Mouse (Mus musculus) hindbrain, postnatal 0 days (tissue): Measurements from ENCODE around the gene Gm20683. TPM values are rescaled to one million over a fixed set of nuclear protein-coding genes. Genes with fewer than 3 reads are reported as not detected.

Experiments used
- ATAC-seq: fragments of 200-750 bp; cut with Nextera tagmentation; 2 replicates; pipeline ENCODE4 v1.8.0; 2017; ENCODE audit warnings: mild to moderate bottlenecking, moderate TSS enrichment, moderate library complexity
- DNase-seq: peaks from one replicate; pipeline ENCODE4 v3.0.0-alpha.2; 2015; ENCODE audit warnings: low spot score
- H3K27ac ChIP-seq: fragments of 300-500 bp; sonication (generic); 2 replicates; pipeline ENCODE4 v1.5.1; 2014; ENCODE audit warnings: mild to moderate bottlenecking
- H3K27me3 ChIP-seq: fragments of 300-500 bp; sonication (generic); 2 replicates; pipeline ENCODE4 v1.6.1; 2014; ENCODE audit warnings: low read length, mixed read lengths; ENCODE audit not compliant: insufficient read depth
- H3K36me3 ChIP-seq: fragments of 300-500 bp; sonication (generic); 2 replicates; pipeline ENCODE4 v1.6.1; 2014; ENCODE audit warnings: low read length, mixed read lengths; ENCODE audit not compliant: insufficient read depth
- H3K4me1 ChIP-seq: fragments of 300-500 bp; sonication (generic); 2 replicates; pipeline ENCODE4 v1.6.1; 2014; ENCODE audit warnings: antibody characterized with exemption, low read length, mixed read lengths; ENCODE audit not compliant: insufficient read depth
- H3K4me2 ChIP-seq: fragments of 300-500 bp; sonication (generic); 2 replicates; pipeline ENCODE4 v1.6.1; 2014; ENCODE audit warnings: low read depth, mild to moderate bottlenecking, low read length, moderate library complexity, mixed read lengths
- H3K4me3 ChIP-seq: fragments of 300-500 bp; sonication (generic); 2 replicates; pipeline ENCODE4 v1.5.1; 2014; ENCODE audit warnings: low read length
- H3K9ac ChIP-seq: fragments of 300-500 bp; sonication (generic); replicated peaks from 2 replicates; pipeline ENCODE4 v1.6.1; 2014; ENCODE audit warnings: mild to moderate bottlenecking, low read length, moderate library complexity, mixed read lengths
- H3K9me3 ChIP-seq: fragments of 300-500 bp; sonication (generic); 2 replicates; pipeline ENCODE4 v1.6.1; 2016; ENCODE audit warnings: low read length, mixed read lengths
- CTCF ChIP-seq: IDR thresholded peaks from 2 replicates; pipeline ENCODE4 v1.5.1; 2016; ENCODE audit warnings: antibody characterized with exemption, control low read depth, low read depth
- WGBS: fragments of 180-500 bp; shearing (Covaris S2); extraction: QIAGEN DNeasy Blood & Tissue Kit; methylation state at CpG from one replicate; pipeline ENCODE4 v1.1.7; 2014; 5-methylcytosine and 5-hydroxymethylcytosine counted together
- polyA plus RNA-seq: library from polyadenylated mRNA; unstranded; fragments of >200 nt; fragmentation: Nextera tagmentation; extraction: Ambion mirVana; gene quantifications from 2 replicates; pipeline ENCODE4 v1.2.1, GENCODE M21; 2015
- total RNA-seq: library from RNA; depleted of rRNA; stranded (reverse); fragments of >200 nt; gene quantifications from 2 replicates; pipeline ENCODE4 v1.2.3, GENCODE M21; 2014

Gm20683 gene
- total and polyA plus RNA-seq, 2 experiments from 2014 or later, result 12.9 to 40.0 TPM

DNA sequence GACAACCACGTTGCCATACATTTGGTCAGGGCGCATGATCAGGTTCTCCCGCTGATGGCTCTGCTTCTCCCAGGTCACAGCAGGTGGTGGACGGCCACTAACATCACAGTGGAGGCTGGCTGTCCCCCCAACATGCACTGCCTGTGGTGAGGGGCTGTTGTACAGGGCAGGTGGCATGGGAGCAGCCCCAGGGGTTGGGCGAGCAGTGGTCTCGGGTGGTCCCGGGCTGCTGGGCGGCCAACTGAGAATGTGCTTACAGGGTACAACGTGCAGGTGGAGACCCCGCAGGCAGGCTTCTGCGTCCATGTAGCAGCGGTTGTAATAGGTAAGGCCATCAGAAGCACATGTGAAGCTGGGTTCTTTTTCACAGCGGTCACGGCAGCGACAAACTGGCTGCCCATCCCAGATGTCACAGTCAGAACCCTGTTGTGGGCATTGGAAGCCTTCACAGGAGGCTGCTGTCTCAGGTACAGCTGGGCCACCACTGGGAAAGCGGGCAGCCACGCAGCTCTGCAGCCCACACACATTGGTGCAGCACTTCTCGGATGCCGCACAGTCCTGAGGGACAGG is 37.1 kb upstream of the Gm20683 start:
- 85% methylated on average over 19 of the region's 19 CpGs for WGBS
- peaks cover 18% of the 10 kb centered on the region for H3K36me3 ChIP-seq

DNA sequence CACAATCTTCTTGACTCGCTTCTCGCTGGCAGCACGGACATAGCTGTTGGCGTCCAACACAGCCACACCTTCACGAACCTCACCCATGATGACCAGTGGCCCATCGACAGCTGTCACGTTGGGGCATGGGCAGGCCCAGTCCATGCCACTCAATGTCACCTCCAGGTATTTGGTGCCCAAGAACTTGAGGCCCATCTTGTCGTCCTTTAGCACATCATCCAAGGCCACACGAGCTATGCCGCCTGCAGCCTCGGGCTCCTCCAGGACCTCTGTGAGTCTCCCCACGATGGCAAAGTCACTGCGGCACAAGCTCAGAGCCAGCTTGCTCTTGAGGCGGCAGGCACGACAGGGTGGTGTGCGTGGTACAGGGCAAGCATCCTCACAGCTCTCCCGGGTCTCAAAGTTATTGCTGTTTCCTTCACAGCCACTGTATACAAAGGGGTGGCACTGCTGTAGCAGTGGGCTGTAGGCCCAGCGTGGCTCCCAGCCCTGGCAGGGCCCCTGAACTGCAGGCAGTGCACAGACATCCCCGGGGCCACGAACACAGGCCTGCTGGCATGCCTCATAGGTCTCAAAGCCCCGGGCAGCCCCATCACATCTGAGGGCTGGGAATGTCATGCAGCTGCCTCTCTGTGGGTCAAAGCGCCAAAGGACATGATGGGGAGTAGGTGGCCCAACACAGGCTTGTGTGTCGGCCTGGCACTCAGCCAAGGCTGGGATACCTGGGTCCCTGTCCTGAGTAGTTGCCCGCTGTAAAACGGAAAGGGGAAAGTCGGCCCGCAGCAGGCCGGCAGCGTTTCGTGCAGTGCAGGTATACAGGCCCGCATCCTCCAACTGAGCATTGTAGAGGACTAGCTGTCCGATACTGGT is 36.4 kb upstream of the Gm20683 start:
- H3K27me3 ChIP-seq, result no peaks in the 10 kb centered on the region
- DNase-seq, result no peak
- WGBS, result 92% methylated on average over 32 of the region's 32 CpGs
- H3K4me2 ChIP-seq, result no peak overlapping the region
- H3K9ac ChIP-seq, result no peak overlapping the region
- no peak for TF ChIP-seq CTCF
- H3K9me3 ChIP-seq, result no peaks in the 10 kb centered on the region
- peaks cover 15% of the 10 kb centered on the region for H3K36me3 ChIP-seq
- ATAC-seq, result no peak
- H3K4me3 ChIP-seq, result no peak overlapping the region
- H3K27ac ChIP-seq, result no peak overlapping the region
- peaks cover 13% of the 10 kb centered on the region; the same call in 1 of the 2 replicates for H3K4me1 ChIP-seq

More for the DNA sequence above, 37.1 kb upstream of the Gm20683 start:
- Histone ChIP-seq H3K27me3 (no peaks in the 10 kb centered on the region), H3K4me2 (no peak overlapping the region), H3K4me1 (peaks cover 13% of the 10 kb centered on the region; the same call in 1 of the 2 replicates), H3K9me3 (no peaks in the 10 kb centered on the region), H3K9ac (no peak overlapping the region), H3K4me3 (no peak overlapping the region), H3K27ac (no peak overlapping the region)
- no peak for DNase-seq
- no peak for TF ChIP-seq CTCF
- no peak for ATAC-seq

DNA sequence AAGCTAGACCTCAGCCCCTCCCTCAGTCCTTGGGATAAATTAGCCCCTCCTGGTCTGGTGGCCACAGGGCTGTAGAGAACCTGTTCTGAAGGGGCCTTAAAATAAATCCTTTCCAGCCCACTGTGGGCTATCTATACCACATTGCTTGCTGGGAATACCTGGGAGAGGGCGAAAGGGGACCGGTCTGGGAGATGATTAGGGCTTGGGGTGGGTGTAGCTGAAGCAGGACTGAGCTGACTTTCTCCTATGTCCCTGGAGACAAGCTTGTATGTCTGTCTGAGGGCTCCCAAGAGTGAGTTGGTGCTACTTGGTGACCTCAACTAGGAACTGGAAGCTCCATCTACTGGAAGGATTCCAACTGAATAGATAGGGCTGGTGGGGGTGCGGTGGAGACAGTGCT is 35.5 kb upstream of the Gm20683 start:
- Histone ChIP-seq H3K27ac (no peak overlapping the region), H3K4me2 (no peak overlapping the region), H3K4me3 (no peak overlapping the region), H3K4me1 (peaks cover 13% of the 10 kb centered on the region; the same call in 1 of the 2 replicates), H3K9ac (no peak overlapping the region), H3K27me3 (no peaks in the 10 kb centered on the region), H3K36me3 (peaks cover 14% of the 10 kb centered on the region; the same call in 1 of the 2 replicates), H3K9me3 (no peaks in the 10 kb centered on the region)
- TF ChIP-seq CTCF, result no peak
- 98% methylated on average over 3 of the region's 3 CpGs for WGBS
- no peak for DNase-seq
- no peak for ATAC-seq

DNA sequence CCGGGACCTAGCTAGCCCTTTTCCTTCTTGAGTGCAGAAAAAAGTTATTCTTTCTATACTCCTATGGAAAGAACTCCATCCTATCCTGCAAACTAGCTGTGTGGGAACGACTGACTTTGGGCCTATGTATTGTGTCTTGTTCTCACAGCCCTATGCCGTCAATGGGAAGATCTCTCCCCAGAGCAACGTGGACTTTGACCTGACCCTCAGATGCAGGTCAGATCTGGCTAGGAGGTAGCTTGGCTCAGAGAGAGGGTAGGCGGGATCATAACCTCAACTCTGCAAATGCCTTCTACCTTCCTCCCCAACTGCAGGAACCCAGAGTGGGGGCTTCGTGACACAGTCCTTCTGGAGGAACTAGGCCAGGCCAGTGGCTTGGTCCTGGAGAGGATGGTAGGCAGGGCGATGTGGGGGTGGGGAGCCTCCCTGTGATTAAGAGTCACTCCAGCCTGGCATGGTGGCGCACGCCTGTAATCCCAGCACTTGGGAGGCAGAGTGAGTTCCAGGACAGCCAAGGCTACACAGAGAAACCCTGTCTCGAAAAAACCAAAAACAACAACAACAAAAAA is 34.9 kb upstream of the Gm20683 start:
- H3K27me3 ChIP-seq, result no peaks in the 10 kb centered on the region
- H3K4me2 ChIP-seq, result peak overlapping the region; percentile 80
- no peak for ATAC-seq
- WGBS, result 54% methylated on average over 10 of the region's 10 CpGs
- H3K36me3 ChIP-seq, result peaks cover 10% of the 10 kb centered on the region; the same call in 1 of the 2 replicates
- peak overlapping the region; percentile 79 for H3K9ac ChIP-seq
- no peak for TF ChIP-seq CTCF
- H3K27ac ChIP-seq, result peak overlapping the region; percentile 96
- H3K4me1 ChIP-seq, result peaks cover 13% of the 10 kb centered on the region; the same call in 1 of the 2 replicates
- H3K9me3 ChIP-seq, result no peaks in the 10 kb centered on the region
- peak overlapping the region; percentile 69 for H3K4me3 ChIP-seq
- no peak for DNase-seq

DNA sequence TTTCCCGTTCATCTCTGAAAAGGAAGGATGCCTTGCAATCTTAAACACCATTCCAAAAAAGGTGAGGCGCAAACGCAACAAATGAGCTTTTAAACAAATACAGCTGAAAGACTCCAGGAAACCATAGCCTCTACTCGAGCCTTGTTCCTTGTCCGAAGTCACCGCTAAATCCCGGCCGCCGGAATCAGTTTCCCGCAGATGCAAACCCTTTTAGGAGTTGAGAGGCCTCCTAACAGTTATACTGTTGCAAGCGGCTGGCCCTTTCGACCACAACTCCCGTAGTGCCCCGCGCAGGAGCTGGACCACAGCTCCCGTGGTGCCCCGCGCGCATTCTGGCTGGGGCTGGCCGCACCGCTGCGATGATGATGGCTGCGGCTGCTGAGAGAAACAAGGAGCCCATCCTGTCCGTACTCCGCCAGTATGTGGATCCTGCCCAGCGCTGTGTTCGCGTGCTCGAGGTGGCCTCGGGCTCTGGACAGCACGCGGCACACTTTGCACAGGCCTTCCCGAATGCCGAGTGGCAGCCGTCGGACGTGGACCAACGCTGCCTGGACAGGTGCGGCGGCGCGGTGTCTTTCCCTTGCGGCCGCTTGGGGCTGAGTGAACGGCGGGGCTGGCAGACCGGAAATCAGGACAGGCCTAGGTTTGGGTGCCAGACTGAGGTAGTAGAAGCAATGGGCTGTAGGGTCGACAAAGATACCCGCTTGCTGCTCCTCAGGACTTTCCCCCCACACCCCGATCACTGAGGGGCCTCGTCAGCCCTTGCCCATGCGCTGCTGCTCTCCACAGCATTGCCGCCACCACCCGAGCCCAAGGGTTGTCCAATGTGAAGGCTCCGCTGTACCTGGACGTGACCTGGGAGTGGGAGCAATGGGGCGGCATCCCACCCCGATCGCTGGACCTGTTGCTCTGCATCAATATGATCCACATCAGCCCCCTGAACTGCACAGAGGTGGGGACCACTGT is 33.9 kb upstream of the Gm20683 start:
- Histone ChIP-seq H3K27me3 (no peaks in the 10 kb centered on the region), H3K9ac (peak overlapping the region; percentile 79), H3K27ac (peak overlapping the region; percentile 96), H3K9me3 (no peaks in the 10 kb centered on the region), H3K4me2 (peak overlapping the region; percentile 80), H3K4me1 (peaks cover 13% of the 10 kb centered on the region; the same call in 1 of the 2 replicates), H3K4me3 (peak overlapping the region; percentile 69), H3K36me3 (peaks cover 10% of the 10 kb centered on the region; the same call in 1 of the 2 replicates)
- TF ChIP-seq CTCF, result peak; percentile 43
- peak; percentile 94 for DNase-seq
- under 1% methylated on average over 59 of the region's 59 CpGs for WGBS
- peak; percentile 91 for ATAC-seq

DNA sequence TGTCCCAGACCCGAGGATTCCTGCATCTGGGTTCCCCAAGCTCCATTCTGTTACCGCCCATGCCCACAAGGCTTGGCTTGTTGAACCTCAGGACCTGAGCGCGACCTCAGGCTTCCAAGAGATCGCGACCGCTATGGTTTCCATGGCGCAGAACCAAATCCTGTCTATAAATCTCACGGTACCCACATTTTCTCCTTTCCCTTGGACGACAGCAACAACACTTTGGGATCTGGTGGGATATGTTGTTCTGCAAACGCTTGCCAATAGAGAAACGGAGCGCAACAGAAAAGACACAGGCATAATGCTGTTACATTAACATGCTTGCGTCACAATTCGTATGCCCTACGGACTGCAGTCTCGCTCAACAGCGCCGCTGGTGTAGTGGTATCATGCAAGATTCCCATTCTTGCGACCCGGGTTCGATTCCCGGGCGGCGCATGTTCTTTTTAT is 33.2 kb upstream of the Gm20683 start, which contains the start of gene Mettl26:
TSS of gene Mettl26 (plus strand) at position 354 of the 450 bp plus-strand sequence.
- Histone ChIP-seq H3K27me3 (no peaks in the 10 kb centered on the region), H3K9ac (peak within 1 kb of the TSS; percentile 79), H3K4me3 (peak within 1 kb of the TSS; percentile 69), H3K36me3 (peaks cover 10% of the 10 kb centered on the region; the same call in 1 of the 2 replicates), H3K4me2 (peak within 1 kb of the TSS; percentile 80), H3K9me3 (no peaks in the 10 kb centered on the region), H3K27ac (peak within 1 kb of the TSS; percentile 96), H3K4me1 (peaks cover 13% of the 10 kb centered on the region; the same call in 1 of the 2 replicates)
- peak; percentile 68 for ATAC-seq
- peak; percentile 95 for DNase-seq
- 0% methylated on average over 25 of the region's 25 CpGs for WGBS
- peak; percentile 29; the same call in 1 of the 2 replicates for TF ChIP-seq CTCF
